Mouse (Mus musculus) 416B (cell line): Measurements from ENCODE around the gene Cmc1.
"Not testable (repeated sequence)": the region's sequence is repeated elsewhere in the genome, so short reads cannot be mapped to it uniquely, and the experiment has no call there.

ENCODE experiments used
- DNase-seq: peaks from one replicate; pipeline ENCODE4 v3.0.0; 2011; ENCODE audit warnings: low read depth

Cmc1 gene

DNA sequence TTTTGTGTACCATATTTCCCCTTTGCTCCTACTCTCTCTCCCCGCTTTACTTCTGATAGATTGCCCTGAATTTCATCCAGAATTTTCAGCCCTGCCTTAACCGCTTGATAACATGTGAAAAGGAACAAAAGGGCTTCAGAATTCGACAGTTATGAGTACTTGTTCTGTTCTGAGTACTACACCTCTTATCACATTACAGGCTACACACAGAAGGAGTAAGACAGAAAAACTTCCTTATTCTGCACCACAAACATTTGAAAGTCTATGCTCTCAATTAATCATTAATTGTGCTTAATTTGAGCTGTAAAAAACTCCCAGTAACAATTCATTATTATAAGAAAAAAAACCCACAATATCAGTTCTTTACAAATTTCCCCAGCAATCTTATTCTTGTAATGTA is 9.6 kb downstream of the Cmc1 start:
- not testable (repeated sequence) for DNase-seq

GRCm38 (mm10) chr9:118110360-118110710 is 39.6 kb downstream of the Cmc1 start:
- DNase-seq, result no peak

GRCm38 (mm10) chr9:118109697-118110359 is 40.1 kb downstream of the Cmc1 start:
- DNase-seq, result no peak

DNA sequence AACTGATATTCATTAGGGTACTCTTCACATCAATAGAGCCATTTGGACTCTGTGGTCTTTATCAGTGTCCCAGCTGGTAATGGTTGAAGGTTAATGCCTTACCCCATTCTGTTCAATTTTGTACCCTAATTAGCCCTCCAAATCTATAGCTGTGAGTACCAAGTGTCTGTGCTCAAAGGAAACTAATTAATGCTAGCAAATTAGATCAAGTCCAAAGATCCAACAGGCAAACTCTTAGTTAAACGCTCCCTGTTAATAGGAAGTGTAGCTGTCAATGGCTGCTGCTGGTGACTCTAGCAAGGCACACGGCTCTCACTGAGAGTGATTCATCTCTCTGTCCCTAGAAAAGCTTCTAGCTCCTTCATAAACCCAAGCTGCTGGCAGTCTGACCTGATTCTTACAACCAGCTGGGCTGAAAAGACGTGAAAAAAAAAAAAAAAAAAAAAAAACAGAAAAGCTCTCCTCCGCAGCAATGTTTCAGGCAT is 41.4 kb downstream of the Cmc1 start:
- no peak for DNase-seq

GRCm38 (mm10) chr9:118101802-118102201 is 48.2 kb downstream of the Cmc1 start:
- DNase-seq, result peak; percentile 73

- no peak for DNase-seq
These were observed 49.5 kb downstream of the Cmc1 start for GRCm38 (mm10) chr9:118100484-118100883.

DNA sequence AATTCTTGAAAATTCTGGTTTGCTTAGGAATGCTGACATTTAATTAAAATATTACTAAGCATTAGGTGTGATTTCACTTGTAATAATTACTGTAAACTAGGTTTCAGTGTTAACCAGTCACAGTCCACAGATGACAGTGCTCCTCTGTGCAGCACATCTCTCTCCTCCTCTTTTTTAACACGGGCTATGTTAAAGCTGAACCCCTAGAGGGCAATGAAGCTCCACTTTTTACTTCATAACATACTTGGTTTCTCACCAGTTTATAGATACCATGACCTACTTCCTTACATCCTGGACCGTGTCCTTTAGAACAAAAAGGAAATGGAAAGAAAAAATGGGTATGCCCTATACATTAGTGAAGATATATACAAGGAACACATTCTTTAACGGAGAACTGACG is 50.6 kb downstream of the Cmc1 start:
- DNase-seq, result peak; percentile 68

DNA sequence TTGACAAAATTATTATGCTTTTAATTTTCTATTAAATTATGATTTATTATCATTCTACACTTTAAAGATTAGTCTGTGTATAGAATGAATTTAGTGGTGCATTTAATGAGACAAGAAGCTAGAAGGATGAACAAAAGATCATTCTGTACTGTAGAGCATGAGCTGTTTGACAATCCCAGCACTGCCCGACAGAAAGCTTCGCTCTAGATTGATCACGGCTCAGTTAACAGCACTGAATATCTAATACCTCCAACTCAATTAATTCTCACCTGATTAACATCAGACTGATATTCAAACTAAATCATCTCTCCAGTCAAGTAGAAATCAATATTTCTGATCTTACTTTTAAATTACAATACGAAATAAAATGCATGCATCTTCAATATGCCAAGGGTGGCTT is 66.1 kb downstream of the Cmc1 start:
- no peak for DNase-seq

DNA sequence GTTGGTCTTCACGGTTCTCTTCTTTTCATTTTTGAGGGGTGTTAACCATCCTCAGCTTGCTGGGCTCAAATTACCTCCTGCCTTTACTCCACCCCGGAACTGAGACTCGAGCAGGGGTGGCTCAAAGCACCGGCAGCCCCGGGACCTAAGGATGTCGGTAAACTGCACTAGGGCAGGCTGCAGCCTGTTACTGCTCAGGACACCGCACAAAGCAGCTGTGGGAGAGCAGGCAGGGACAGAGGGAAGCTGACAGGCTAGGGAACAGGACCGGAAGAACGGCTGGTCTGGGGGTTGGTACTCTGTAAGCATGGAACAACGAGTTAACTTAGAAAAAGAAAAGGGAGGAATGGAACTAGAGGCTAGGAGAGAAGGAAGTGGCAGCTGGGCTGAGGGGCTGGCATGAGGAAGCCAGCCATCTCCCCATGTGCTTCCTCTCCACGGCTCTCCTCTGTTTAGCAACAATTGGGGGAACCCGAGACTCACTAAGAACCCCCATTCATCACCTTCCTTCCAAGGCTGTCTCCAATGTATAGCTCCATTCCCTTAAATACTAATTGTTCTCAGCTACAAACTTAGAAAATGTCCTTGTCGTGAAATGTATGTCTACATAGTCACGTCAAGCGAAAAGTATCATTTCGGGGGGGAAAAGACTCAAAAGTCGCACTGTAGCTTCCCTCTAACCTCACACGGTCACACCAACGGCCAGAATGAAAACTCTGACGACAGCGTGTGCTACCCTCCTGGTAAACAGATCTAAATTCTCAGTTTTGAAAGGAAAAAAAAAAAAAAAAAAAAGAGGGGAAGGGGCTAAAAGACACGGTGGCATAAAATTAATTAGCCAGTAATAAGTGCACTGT is 67.2 kb downstream of the Cmc1 start:
- DNase-seq, result peak; percentile 72

GRCm38 (mm10) chr9:118073358-118073757 is 76.6 kb downstream of the Cmc1 start:
- peak; percentile 46 for DNase-seq

- DNase-seq, result no peak
These were observed 77.9 kb downstream of the Cmc1 start for GRCm38 (mm10) chr9:118072101-118072500.

GRCm38 (mm10) chr9:118071337-118071736 is 78.6 kb downstream of the Cmc1 start:
- DNase-seq, result no peak

GRCm38 (mm10) chr9:118070442-118070841 is 79.5 kb downstream of the Cmc1 start:
- DNase-seq, result no peak

GRCm38 (mm10) chr9:118059101-118059500 is 90.9 kb downstream of the Cmc1 start:
- no peak for DNase-seq

GRCm38 (mm10) chr9:118053286-118053685 is 96.7 kb downstream of the Cmc1 start:
- peak; percentile 70 for DNase-seq

- peak; percentile 9 for DNase-seq
These were observed 104.9 kb downstream of the Cmc1 start for GRCm38 (mm10) chr9:118045011-118045533.

DNA sequence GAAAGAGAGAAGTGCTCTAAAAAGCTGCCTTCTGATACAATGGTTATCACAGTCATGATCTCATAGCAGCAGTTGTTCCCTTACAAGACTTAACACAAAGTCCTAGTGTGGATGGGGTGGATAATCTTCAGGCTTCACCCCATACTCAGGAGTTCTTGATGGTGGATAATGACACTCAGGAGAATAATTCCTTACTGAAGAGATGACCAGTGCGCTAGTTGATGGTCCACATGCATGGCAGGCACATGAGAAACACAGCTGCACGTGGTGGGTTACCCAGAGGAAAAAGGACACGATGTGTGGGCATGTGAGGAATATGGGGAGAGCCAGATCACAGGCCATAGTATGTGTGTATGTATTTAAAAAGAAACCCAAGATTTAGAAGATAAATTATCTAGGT is 106.4 kb downstream of the Cmc1 start:
- no peak for DNase-seq

- DNase-seq, result no peak
These were observed 107.2 kb downstream of the Cmc1 start for GRCm38 (mm10) chr9:118042738-118043137.

GRCm38 (mm10) chr9:118041646-118042045 is 108.3 kb downstream of the Cmc1 start:
- DNase-seq, result peak; percentile 14

DNA sequence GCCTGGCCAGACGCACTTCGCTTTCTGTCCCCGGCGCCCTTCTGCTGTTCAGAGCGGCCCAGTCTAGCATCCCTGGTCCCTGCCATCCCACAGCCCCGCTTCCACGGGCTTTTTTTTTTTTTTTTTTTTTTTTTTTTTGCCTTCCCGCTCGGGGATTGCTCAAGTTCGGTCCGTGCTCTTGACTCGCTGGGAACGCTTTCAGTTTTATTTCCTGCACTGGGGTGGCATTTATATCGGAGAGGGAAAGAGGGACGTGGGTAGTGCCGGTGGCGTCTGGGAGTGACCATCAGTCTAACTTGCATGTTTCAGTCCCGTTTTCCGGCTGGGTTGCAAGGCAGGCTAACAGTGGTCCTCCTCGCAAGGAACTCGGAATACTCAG is 109.0 kb downstream of the Cmc1 start:
- no peak for DNase-seq

DNA sequence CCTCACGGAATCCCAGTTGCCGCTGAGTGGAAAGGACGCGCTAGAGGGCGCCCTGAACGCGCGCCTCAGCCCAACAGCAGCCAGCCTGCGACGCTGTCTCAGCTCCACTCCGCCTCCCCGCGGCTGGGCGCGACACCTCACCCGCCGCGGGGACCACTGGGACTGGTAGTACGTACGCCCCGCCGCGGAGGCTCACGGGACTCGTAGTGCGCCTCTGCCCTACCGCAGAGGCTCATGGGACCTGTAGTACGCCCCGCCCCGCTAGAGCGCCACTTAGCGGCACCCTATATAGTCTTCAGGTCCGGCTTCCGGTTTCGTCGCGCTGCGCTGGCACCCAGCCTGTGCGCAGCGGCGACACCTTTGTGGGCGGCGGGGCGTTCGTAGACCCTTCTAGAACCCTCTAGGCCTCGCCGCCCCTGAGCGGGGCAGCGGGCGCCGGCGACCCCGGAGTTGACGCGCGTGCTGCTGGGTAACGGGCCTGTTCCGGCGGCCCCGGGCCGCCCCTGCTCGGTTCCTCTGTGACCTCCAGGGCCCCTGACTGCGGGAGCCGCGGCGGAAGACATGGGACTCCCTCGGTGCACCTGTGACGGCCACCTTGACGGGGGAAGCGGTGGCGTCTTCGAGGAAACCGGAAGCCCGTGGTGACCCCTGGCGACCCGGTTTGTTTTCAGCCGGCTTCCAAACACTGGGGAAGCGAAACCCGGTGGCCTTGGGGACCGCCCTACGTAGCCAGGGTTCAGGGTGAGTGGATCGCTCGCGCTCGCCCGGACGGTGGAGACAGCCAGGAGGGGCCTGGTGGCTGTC is 109.6 kb downstream of the Cmc1 start, which contains the start of gene Azi2:
TSS of gene Azi2 (plus strand) at position 282 of the 804 bp plus-strand sequence.
- DNase-seq, result peak; percentile 98

DNA sequence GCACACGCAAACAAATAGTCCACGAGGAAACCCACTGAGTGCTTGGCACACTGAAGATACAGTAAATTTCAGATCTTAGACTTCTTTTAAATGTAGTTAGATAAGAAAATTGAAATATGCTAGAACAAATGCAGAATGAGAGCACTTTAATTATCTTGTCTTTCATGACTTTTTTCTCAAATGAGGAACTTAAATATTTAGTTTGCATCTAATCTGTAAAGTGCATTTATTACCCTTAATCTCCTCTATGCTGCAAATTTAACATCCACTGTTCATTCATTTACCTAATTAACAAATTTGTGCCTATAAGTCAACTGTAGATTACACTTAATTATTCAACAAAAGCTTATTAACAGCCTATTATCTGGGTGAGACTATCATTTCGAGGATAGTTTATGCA is 115.0 kb downstream of the Cmc1 start:
- DNase-seq, result no peak
